Mouse (Mus musculus) heart, adult 10 weeks (tissue): ENCODE results near the gene Gstm5. TPM values are rescaled to one million over a fixed set of nuclear protein-coding genes. Genes with fewer than 3 reads are reported as not detected.

Experiments
- polyA plus RNA-seq: library from polyadenylated mRNA; stranded (reverse); fragments of 350-450 nt; fragmentation: Illumina TruSeq; extraction: RNeasy Lipid Tissue Mini Kit (QIAGEN cat#74804); gene quantifications from one replicate; pipeline ENCODE4 v1.2.3, GENCODE M21; 2014; ENCODE audit warnings: low read depth, low replicate concordance

The Gstm5 gene
- polyA plus RNA-seq, result 107 TPM

DNA sequence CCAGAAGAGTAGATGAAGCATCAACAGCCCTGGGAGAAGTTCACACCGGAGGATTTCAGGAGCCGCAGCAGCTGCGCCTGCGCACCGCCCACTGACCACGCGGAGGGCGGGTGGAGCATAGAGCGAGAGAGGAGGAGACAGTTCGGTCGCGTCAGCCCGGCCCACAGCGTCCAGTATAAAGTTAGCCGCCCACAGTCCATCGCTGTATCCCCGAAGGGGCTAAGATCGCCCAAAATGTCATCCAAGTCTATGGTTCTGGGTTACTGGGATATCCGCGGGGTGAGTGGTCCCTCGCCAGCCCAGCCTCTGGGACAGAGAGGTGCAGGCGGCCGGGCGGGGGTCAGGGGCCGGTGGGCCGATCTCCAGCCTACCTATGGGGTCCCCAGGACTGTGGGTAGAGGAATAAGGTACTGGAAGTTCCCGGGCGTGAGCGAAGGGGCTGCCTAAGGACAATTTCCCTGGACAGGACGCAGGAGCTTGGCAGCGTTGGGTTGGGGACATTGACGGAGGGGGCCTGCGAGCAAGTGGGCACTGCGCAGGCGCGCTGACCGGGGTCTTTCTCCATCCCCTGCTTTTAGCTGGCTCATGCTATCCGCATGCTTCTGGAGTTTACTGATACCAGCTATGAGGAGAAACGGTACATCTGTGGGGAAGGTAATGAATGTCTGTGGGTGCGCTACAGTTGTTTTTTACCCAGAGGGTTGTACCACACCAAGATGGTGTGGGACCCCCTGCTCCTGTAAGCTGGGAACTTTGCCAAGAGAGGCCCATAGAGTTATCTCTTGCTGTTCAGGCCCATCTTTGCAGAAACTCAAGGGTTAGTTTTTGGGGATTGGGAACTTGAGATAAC, at the start of gene Gstm5:
Gene Gstm5, plus strand, starts transcription at position 102 of the 850 bp plus-strand sequence.

DNA sequence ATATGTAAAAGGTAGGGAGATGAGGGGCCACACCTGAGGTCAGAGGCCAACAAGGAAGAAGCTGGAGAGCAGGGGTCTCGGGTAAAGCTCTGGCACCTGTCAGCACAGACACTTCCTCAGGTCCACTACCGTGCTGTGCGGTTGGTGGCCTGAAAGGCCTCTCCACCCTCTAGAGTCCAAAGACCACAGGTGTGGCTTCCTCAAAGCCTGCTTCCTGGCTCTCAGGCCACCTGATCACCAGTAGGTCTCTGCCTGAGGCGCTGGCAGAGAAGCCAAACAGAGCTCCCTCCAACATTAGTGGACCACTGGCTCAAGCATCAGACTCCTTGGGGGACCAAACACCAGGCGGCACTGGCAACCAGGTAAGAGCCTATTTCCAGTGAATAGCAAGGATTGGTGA, 18.6 kb upstream of the Gstm5 start, which contains the start of gene Eps8l3:
Gene Eps8l3, plus strand, starts transcription at position 225 of the 400 bp plus-strand sequence.

DNA sequence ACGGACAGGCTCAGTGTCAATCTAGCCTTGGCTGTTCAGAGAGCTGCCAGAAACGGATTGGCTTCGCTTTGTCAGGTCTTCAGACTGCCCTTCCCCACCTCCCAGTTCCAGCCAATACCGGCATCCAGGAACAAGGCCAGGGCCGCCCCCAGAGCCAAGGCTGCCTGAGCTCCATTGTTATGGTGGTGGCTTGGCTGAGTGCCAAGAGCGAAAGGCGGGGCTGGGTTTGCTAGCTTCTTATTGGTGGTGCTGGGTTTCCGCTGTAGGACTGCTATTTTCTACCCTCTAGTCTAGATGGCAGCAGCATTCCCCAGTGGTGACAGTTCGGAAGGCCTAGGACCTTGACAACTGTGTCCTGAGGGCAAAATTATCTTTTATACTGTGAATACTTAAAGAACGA, 36.0 kb downstream of the Gstm5 start, which contains the start of gene Gstm7:
Gene Gstm7, minus strand, starts transcription at position 148 of the 400 bp plus-strand sequence.

DNA sequence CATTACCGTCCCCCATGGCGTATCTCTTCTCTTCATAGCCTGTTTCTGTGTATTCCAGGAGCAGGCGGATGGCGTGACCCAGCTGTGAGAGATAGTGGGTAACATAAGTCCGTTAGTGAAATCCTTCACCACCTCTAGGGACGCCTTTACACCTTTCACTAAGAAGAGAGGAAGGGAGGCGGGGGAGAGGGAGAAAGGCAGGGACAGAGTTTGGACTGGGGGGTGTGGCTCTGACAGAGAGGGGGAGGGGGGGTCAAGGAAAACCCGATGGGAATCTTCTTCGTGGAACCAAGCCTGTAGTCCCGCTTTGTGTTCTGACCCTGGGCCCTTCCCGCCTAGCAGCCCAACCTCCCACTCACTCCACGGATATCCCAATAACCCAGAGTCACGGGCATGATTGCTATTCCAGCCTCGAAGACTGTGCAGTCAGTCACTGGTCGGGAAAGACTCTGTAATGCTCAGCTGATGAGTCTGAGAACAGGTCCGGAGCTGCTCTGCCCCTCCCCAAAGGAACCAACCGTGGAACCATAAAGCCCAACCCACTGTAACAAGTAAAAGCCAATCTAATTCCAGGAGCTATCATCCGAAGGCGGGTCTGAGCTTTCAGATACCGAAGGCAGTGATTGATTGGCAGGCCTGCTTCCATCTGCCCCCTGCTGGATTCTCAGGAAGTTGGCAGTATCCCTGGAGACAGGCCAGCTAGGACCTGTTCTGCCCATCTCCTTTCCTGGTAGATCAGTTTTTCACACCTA, 47.8 kb downstream of the Gstm5 start, which contains the start of gene Gstm6:
Gene Gstm6, minus strand, starts transcription at position 511 of the 752 bp plus-strand sequence.

Other genes starting within 250 kb of the Gstm5 start
- gene Ahcyl1, start 199.3 kb upstream of the Gstm5 start, polyA plus RNA-seq, result 79.7 TPM
- gene Csf1, start 135.4 kb upstream of the Gstm5 start, polyA plus RNA-seq, result 28.0 TPM
- not detected for gene Eps8l3, start 18.6 kb upstream of the Gstm5 start, polyA plus RNA-seq
- 75.0 TPM for gene Gstm7, start 36.0 kb downstream of the Gstm5 start, polyA plus RNA-seq
- gene Gstm6, start 47.9 kb downstream of the Gstm5 start, polyA plus RNA-seq, result 4.8 TPM
- gene Gstm3, start 73.5 kb downstream of the Gstm5 start, polyA plus RNA-seq, result not detected
- 278 TPM for gene Gstm2, start 90.6 kb downstream of the Gstm5 start, polyA plus RNA-seq
- 431 TPM for gene Gstm1, start 122.2 kb downstream of the Gstm5 start, polyA plus RNA-seq
- 19.4 TPM for gene Gstm4, start 149.1 kb downstream of the Gstm5 start, polyA plus RNA-seq
- 8.7 TPM for gene Ampd2, start 190.8 kb downstream of the Gstm5 start, polyA plus RNA-seq
- gene Gnat2, start 197.0 kb downstream of the Gstm5 start, polyA plus RNA-seq, result not detected